Mouse (Mus musculus) spleen, adult 12 weeks (tissue): ENCODE data around the gene Afg3l1.
"Not testable (repeated sequence)": the region's sequence is repeated elsewhere in the genome, so short reads cannot be mapped to it uniquely, and the experiment has no call there.

Experiments
- DNase-seq: peaks from one replicate; pipeline ENCODE4 v3.0.0; 2022; ENCODE audit warnings: low spot score

Afg3l1 gene

DNA sequence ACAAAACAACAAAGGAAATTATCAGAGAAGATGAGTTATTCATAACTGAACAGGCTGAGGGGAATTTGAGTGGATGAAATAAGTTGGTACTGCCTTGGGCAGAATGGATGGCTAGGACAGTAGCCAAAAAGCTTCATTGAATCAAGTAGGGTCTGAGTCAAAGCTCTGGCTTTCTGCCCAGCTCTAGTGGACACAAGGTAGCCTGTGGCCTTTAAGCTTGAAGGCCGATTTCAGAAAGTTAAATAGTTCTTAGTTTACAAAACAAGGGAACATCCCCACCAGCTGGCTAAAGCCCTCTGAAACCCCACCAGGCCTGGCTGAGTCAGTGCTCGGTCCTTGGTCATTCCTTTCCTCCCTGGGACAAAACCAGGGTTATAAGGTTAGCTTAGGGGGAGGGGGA is 38.9 kb downstream of the Afg3l1 start:
- no peak for DNase-seq

DNA sequence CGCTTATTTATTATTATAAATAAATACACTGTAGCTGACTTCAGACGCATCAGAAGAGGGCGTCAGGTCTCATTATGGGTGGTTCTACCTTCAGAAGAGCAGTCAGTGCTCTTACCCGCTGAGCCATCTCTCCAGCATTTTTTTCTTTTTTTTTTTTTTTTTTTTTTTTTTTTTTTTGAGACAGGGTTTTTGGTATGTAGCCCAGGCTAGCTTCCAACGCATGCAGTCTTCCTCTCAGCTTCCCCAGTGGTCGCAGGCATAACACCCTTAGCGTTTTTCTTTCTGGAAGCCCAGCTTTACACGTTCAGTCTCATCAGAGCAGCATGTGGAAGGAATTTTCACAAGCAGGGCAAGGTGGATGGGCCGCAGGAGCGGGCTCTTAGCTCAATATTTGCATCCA is 40.5 kb downstream of the Afg3l1 start:
- DNase-seq = no peak

DNA sequence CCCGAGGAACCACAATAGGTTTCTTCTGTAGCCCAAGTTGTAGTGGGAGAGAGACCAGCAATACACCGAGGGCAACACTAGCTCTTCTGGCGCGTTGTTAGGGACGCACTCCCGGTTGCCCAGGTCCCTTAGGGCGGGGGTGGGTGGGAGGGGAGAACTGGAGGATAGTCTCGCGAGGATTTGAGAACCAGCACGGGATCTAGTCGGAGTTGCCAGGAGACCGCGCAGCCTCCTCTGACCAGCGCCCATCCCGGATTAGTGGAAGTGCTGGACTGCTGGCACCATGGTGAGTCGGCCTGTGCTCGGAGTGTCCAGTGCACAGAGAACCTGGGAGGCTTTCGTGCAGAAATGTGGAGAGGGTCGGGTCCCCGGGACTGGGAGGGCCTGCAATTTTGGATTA is 41.0 kb downstream of the Afg3l1 start, which contains the start of gene Gas8:
TSS of gene Gas8 (plus strand) at position 168 of the 400 bp plus-strand sequence.
- DNase-seq = peak; percentile 42

DNA sequence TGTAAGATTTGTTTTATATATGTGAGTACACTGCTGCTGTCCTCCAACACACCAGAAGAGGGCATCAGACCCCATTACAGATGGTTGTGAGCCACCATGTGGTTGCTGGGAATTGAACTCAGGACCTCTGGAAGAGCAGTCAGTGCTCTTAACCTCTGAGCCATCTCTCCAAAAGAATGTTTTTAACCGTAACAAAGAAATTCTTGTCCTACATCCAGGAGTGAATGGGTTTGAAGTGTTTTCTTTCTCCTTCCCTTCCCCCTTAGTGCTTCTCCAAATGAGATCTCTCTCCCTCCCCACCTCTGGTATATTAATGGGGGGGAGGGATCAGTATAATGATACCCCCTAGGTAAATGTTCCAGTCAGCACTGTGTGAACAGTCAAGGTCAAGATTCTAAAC is 42.3 kb downstream of the Afg3l1 start:
- not testable (repeated sequence) for DNase-seq

DNA sequence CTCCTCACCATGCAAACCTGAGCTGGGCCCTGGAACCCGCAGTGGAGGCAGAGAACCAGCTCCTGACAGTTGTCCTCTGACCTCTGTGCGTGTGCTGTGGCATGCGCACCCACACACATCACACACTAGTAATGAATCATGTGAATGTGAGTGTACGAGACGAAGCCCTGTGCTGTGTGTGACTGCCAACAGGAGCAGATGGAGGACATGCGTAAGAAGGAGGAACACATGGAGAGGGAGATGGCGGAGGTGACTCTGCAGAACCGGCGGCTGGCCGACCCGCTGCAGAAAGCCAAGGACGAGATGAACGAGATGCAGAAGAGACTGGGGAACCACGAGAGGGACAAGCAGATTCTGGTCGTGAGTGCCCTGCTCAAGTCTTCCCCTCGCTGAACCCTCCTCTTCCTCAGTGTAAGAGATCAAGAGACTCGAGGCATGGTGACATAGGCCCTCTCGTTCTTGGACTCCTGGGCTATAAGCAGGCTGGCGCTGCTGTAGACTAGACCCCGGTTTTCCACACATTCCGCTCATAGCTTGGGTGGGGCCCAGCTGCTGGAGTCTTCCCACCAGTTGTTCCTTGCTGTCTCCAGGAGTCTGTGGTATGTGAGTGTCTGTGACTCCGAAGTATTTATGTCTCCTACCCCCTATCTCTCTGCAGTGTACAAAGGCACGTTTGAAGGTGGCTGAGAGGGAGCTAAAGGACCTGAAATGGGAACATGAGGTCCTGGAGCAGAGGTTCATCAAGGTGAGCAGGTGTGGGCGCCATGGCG is 50.2 kb downstream of the Afg3l1 start:
- no peak for DNase-seq

DNA sequence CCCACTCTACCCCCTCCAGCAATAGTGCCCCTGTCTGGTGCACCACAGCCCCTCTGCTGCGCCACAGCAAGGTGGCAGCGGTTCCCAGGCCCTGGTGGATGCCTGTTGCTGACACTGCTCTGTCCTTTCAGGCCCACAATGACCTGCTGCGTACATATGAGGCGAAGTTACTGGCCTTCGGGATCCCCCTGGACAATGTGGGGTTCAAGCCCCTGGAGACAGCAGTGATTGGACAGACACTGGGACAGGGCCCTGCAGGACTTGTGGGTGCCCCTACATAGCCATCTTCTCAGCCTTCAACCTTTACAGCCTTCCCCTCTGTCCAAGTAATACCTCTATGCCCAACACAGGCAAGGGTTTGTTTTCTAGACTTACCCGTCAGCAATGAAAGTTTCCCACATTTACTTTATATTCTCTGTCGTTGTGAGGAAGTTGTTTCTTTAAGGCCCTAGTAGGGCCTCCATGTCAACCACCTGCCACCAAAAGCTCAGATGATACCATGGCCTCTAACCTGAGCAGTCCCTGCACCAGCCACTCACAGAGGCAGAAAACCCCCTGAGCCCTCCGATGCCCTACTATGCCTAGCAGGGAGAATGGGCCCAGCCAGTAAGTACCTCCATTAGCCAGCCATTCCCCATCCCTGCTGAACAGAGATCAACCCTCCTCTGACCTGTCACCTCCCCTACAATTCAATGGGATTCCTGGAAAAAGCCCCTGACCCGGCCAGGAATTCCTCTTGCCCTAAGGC is 58.7 kb downstream of the Afg3l1 start:
- no peak for DNase-seq

DNA sequence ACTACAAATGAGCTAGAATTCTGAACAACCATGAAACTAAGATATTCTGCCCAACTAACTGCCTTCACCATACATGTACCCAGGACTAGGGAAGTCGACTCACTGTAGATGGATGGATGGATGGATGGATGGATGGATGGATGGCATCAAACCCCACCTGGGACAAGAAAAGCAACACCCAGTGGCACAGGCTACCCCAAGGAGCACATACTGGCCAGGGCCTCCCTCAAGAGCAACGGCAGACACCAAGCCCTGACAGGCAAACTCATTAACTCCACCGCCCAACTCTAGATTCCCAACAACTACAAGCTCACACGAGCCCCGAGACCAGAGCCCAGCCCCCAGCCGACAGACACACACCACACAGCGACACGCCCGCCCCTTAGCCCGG is 59.3 kb downstream of the Afg3l1 start:
- no peak for DNase-seq

DNA sequence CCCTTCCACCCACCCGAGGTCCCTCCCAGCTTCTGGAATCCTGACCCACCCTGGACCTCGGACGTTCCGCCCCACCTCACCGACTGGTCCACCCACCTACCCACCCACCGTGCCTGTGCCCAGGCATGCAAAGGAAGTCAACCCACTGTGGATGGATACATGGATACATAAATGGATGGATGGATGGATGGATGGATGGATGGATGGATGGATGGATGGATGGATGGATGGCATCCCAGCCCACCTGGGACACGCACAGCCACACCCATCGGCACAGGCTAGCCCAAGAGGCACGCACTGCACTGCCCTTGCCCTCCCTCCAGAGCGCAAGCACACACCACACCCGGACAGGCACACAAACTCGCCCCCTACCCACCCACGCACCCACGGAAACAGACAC is 59.9 kb downstream of the Afg3l1 start:
- DNase-seq = not testable (repeated sequence)
